Mouse (Mus musculus): ENCODE data around the gene Slc44a1. TPM values are rescaled to one million over a fixed set of nuclear protein-coding genes. Genes with fewer than 3 reads are reported as not detected.

The Slc44a1 gene
- polyA plus RNA-seq, 1 experiment from 2014 or later = 21.4 TPM

- Histone ChIP-seq H3K27me3 (no peaks in the 10 kb centered on the region), H3K36me3 (no peaks in the 10 kb centered on the region), H3K27ac (no peak overlapping the region), H3K4me3 (no peak overlapping the region), H3K9me3 (replicated peaks) (no peaks in the 10 kb centered on the region), H3K4me2 (replicated peaks) (no peak overlapping the region), H3K9ac (no peak overlapping the region), H3K4me1 (no peaks in the 10 kb centered on the region)
- no peak for ATAC-seq (ENCODE audit: low FRiP score)
Measured at GRCm38 (mm10) chr4:53587676-53588075, 147.5 kb downstream of the Slc44a1 start.

- no peak overlapping the region for H3K4me3 ChIP-seq
- WGBS = 88% methylated on average over 1 of the region's 1 CpGs
- no peaks in the 10 kb centered on the region for H3K9me3 ChIP-seq (replicated peaks)
- H3K27me3 ChIP-seq = no peaks in the 10 kb centered on the region
- no peaks in the 10 kb centered on the region for H3K36me3 ChIP-seq
- H3K4me1 ChIP-seq = no peaks in the 10 kb centered on the region
- H3K4me2 ChIP-seq (replicated peaks) = no peak overlapping the region
- H3K9ac ChIP-seq = no peak overlapping the region
- no peak overlapping the region for H3K27ac ChIP-seq
- no peak for ATAC-seq (ENCODE audit: low FRiP score)
Measured at GRCm38 (mm10) chr4:53588936-53589335, 148.7 kb downstream of the Slc44a1 start.

GRCm38 (mm10) chr4:53589466-53589865 lies 149.3 kb downstream of the Slc44a1 start:
- no peaks in the 10 kb centered on the region for H3K36me3 ChIP-seq
- H3K27ac ChIP-seq = no peak overlapping the region
- H3K27me3 ChIP-seq = no peaks in the 10 kb centered on the region
- no peak overlapping the region for H3K4me2 ChIP-seq (replicated peaks)
- no peaks in the 10 kb centered on the region for H3K9me3 ChIP-seq (replicated peaks)
- no peak for ATAC-seq (ENCODE audit: low FRiP score)
- WGBS = 89% methylated on average over 4 of the region's 4 CpGs
- H3K9ac ChIP-seq = no peak overlapping the region
- no peaks in the 10 kb centered on the region for H3K4me1 ChIP-seq
- no peak overlapping the region for H3K4me3 ChIP-seq

- 77% methylated on average over 4 of the region's 4 CpGs for WGBS
- H3K4me2 ChIP-seq (replicated peaks) = no peak overlapping the region
Measured at GRCm38 (mm10) chr4:53590163-53590562, 149.9 kb downstream of the Slc44a1 start.

GRCm38 (mm10) chr4:53590691-53591447 lies 150.7 kb downstream of the Slc44a1 start:
- H3K9ac ChIP-seq = no peak overlapping the region
- no peaks in the 10 kb centered on the region for H3K9me3 ChIP-seq (replicated peaks)
- no peak overlapping the region for H3K4me2 ChIP-seq (replicated peaks)
- no peaks in the 10 kb centered on the region for H3K36me3 ChIP-seq
- no peak overlapping the region for H3K27ac ChIP-seq
- no peak overlapping the region for H3K4me3 ChIP-seq
- no peak for ATAC-seq (ENCODE audit: low FRiP score)
- no peaks in the 10 kb centered on the region for H3K27me3 ChIP-seq
- WGBS = 90% methylated on average over 7 of the region's 7 CpGs
- H3K4me1 ChIP-seq = no peaks in the 10 kb centered on the region

More at GRCm38 (mm10) chr4:53590163-53590562, 149.9 kb downstream of the Slc44a1 start:
- H3K4me1 ChIP-seq = no peaks in the 10 kb centered on the region
- H3K27ac ChIP-seq = no peak overlapping the region
- H3K27me3 ChIP-seq = no peaks in the 10 kb centered on the region
- no peaks in the 10 kb centered on the region for H3K36me3 ChIP-seq
- no peak for ATAC-seq (ENCODE audit: low FRiP score)
- no peaks in the 10 kb centered on the region for H3K9me3 ChIP-seq (replicated peaks)
- no peak overlapping the region for H3K9ac ChIP-seq
- H3K4me3 ChIP-seq = no peak overlapping the region

GRCm38 (mm10) chr4:53591536-53591935 lies 151.3 kb downstream of the Slc44a1 start:
- Histone ChIP-seq H3K36me3 (no peaks in the 10 kb centered on the region), H3K9me3 (replicated peaks) (no peaks in the 10 kb centered on the region), H3K4me3 (no peak overlapping the region), H3K4me1 (no peaks in the 10 kb centered on the region), H3K27me3 (no peaks in the 10 kb centered on the region), H3K9ac (no peak overlapping the region), H3K27ac (no peak overlapping the region), H3K4me2 (replicated peaks) (no peak overlapping the region)
- ATAC-seq (ENCODE audit: low FRiP score) = no peak
- 78% methylated on average over 11 of the region's 11 CpGs for WGBS

DNA sequence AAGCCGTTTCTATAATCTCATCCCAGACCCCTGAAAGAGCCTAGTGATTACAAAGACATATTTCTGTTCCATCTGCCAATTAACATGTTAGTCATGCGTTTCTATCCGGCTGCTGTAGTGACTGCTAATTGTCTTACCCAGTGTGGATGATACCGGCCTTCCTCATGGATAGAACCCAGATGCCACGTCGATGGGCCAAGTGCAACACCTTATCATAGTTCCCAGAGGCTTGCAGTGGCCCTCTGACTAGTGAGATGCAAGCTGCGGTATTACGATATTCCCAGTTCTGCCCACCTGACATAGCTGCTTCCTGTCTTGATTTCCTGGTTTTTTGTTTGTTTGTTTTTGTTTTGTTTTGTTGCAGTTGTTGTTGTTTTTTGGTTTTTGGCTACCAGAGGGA lies 151.7 kb downstream of the Slc44a1 start:
- Histone ChIP-seq H3K27ac (no peak overlapping the region), H3K4me3 (no peak overlapping the region), H3K4me1 (no peaks in the 10 kb centered on the region), H3K36me3 (no peaks in the 10 kb centered on the region), H3K27me3 (no peaks in the 10 kb centered on the region), H3K9me3 (replicated peaks) (no peaks in the 10 kb centered on the region), H3K9ac (no peak overlapping the region), H3K4me2 (replicated peaks) (no peak overlapping the region)
- 82% methylated on average over 8 of the region's 8 CpGs for WGBS
- ATAC-seq (ENCODE audit: low FRiP score) = no peak

GRCm38 (mm10) chr4:53592386-53592785 lies 152.2 kb downstream of the Slc44a1 start:
- Histone ChIP-seq H3K27ac (no peak overlapping the region), H3K4me1 (no peaks in the 10 kb centered on the region), H3K9ac (no peak overlapping the region), H3K27me3 (no peaks in the 10 kb centered on the region), H3K4me3 (no peak overlapping the region), H3K36me3 (no peaks in the 10 kb centered on the region), H3K4me2 (replicated peaks) (no peak overlapping the region), H3K9me3 (replicated peaks) (no peaks in the 10 kb centered on the region)
- ATAC-seq (ENCODE audit: low FRiP score) = no peak
- WGBS = 65% methylated on average over 9 of the region's 9 CpGs

DNA sequence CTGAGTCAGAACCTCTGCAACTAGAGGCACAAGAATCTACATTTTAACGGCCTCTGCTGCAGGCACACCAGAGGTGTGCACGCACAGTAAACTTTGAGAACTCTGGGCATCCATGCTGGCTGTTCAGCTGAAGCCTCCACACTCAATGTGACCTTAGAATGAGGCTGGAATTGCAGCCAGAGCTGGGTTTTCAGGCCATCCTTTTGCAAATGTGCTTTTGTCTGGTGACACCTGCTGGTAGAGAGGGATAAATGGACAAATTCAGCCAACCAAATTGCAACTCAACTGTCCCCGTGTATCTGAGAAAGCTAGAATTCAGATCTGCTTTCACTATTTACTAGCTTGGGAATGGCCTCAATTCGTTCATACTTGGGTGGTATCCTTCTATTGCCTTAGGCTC lies 154.0 kb downstream of the Slc44a1 start:
- ATAC-seq (ENCODE audit: low FRiP score) = no peak
- Histone ChIP-seq H3K27me3 (no peaks in the 10 kb centered on the region), H3K9me3 (replicated peaks) (no peaks in the 10 kb centered on the region), H3K27ac (no peak overlapping the region), H3K9ac (no peak overlapping the region), H3K4me1 (no peaks in the 10 kb centered on the region), H3K36me3 (no peaks in the 10 kb centered on the region), H3K4me3 (no peak overlapping the region), H3K4me2 (replicated peaks) (no peak overlapping the region)
- 32% methylated on average over 4 of the region's 4 CpGs for WGBS

- 83% methylated on average over 12 of the region's 12 CpGs for WGBS
- Histone ChIP-seq H3K36me3 (no peaks in the 10 kb centered on the region), H3K9me3 (replicated peaks) (no peaks in the 10 kb centered on the region), H3K4me2 (replicated peaks) (no peak overlapping the region), H3K4me1 (no peaks in the 10 kb centered on the region), H3K27ac (no peak overlapping the region), H3K27me3 (no peaks in the 10 kb centered on the region), H3K9ac (no peak overlapping the region), H3K4me3 (no peak overlapping the region)
- ATAC-seq (ENCODE audit: low FRiP score) = no peak
Measured at GRCm38 (mm10) chr4:53595246-53596062, 155.2 kb downstream of the Slc44a1 start.

GRCm38 (mm10) chr4:53596063-53596895 lies 156.1 kb downstream of the Slc44a1 start:
- ATAC-seq (ENCODE audit: low FRiP score) = no peak
- Histone ChIP-seq H3K27ac (no peak overlapping the region), H3K9ac (no peak overlapping the region), H3K36me3 (no peaks in the 10 kb centered on the region), H3K27me3 (no peaks in the 10 kb centered on the region), H3K4me3 (no peak overlapping the region), H3K4me1 (no peaks in the 10 kb centered on the region), H3K4me2 (replicated peaks) (no peak overlapping the region), H3K9me3 (replicated peaks) (no peaks in the 10 kb centered on the region)
- 51% methylated on average over 15 of the region's 15 CpGs for WGBS

GRCm38 (mm10) chr4:53600462-53600861 lies 160.2 kb downstream of the Slc44a1 start:
- no peaks in the 10 kb centered on the region for H3K27me3 ChIP-seq
- ATAC-seq (ENCODE audit: low FRiP score) = no peak
- H3K9ac ChIP-seq = no peak overlapping the region
- H3K4me1 ChIP-seq = no peaks in the 10 kb centered on the region
- no peak overlapping the region for H3K4me3 ChIP-seq
- no peak overlapping the region for H3K4me2 ChIP-seq (replicated peaks)
- no peaks in the 10 kb centered on the region for H3K9me3 ChIP-seq (replicated peaks)
- H3K36me3 ChIP-seq = no peaks in the 10 kb centered on the region
- H3K27ac ChIP-seq = no peak overlapping the region
- 44% methylated on average over 6 of the region's 6 CpGs for WGBS
